Mouse (Mus musculus) heart, embryonic 13.5 days (tissue): ENCODE results near the gene Olfr870. TPM values are rescaled to one million over a fixed set of nuclear protein-coding genes. Genes with fewer than 3 reads are reported as not detected.
"Not testable (repeated sequence)": the region's sequence is repeated elsewhere in the genome, so short reads cannot be mapped to it uniquely, and the experiment has no call there.

Source experiments
- ATAC-seq: fragments of 200-750 bp; cut with Nextera tagmentation; 2 replicates; pipeline ENCODE4 v1.8.0; 2017; ENCODE audit warnings: moderate TSS enrichment; ENCODE audit not compliant: insufficient number of reproducible peaks, low FRiP score, low TSS enrichment; ENCODE audit errors: extremely low read depth
- H3K27ac ChIP-seq: fragments of 300-500 bp; sonication (generic); replicated peaks from 2 replicates; pipeline ENCODE4 v1.5.1; 2015; ENCODE audit warnings: moderate library complexity, mild to moderate bottlenecking, inconsistent platforms
- H3K27me3 ChIP-seq: fragments of 300-500 bp; sonication (generic); replicated peaks from 2 replicates; pipeline ENCODE4 v1.6.1; 2015; ENCODE audit warnings: mild to moderate bottlenecking, inconsistent platforms
- H3K36me3 ChIP-seq: fragments of 300-500 bp; sonication (generic); 2 replicates; pipeline ENCODE4 v1.6.1; 2015; ENCODE audit warnings: mild to moderate bottlenecking, inconsistent platforms
- H3K4me1 ChIP-seq: fragments of 300-500 bp; sonication (generic); 2 replicates; pipeline ENCODE4 v1.6.1; 2015; ENCODE audit warnings: inconsistent platforms
- H3K4me2 ChIP-seq: fragments of 300-500 bp; sonication (generic); 2 replicates; pipeline ENCODE4 v1.6.1; 2015; ENCODE audit warnings: inconsistent platforms, mild to moderate bottlenecking, moderate library complexity
- H3K4me3 ChIP-seq: fragments of 300-500 bp; sonication (generic); 2 replicates; pipeline ENCODE4 v1.5.1; 2015; ENCODE audit warnings: moderate library complexity, mild to moderate bottlenecking, inconsistent platforms
- H3K9ac ChIP-seq: fragments of 300-500 bp; sonication (generic); 2 replicates; pipeline ENCODE4 v1.6.1; 2015; ENCODE audit warnings: inconsistent platforms, mild to moderate bottlenecking, moderate library complexity
- H3K9me3 ChIP-seq: fragments of 300-500 bp; sonication (generic); 2 replicates; pipeline ENCODE4 v1.6.1; 2016; ENCODE audit warnings: inconsistent platforms
- WGBS: fragments of 180-500 bp; shearing (Covaris S2); methylation state at CpG from one replicate; pipeline ENCODE4 v1.1.7; 2015; ENCODE audit warnings: mixed read lengths; 5-methylcytosine and 5-hydroxymethylcytosine counted together
- polyA plus RNA-seq: library from polyadenylated mRNA; unstranded; fragments of >200 nt; fragmentation: Nextera tagmentation; extraction: Ambion mirVana; gene quantifications from 2 replicates; pipeline ENCODE4 v1.2.1, GENCODE M21; 2015

Olfr870 gene
- polyA plus RNA-seq: not detected in 2 replicates

- Histone ChIP-seq H3K9ac (no peak within 1 kb of the TSS), H3K4me3 (no peak within 1 kb of the TSS), H3K9me3 (peaks cover 8% of the 10 kb centered on the region; the same call in 1 of the 2 replicates), H3K36me3 (no peaks in the 10 kb centered on the region), H3K4me2 (no peak within 1 kb of the TSS), H3K4me1 (no peaks in the 10 kb centered on the region), H3K27ac (no peak within 1 kb of the TSS), H3K27me3 (no peaks in the 10 kb centered on the region)
- WGBS: 69% methylated on average over 2 of the region's 2 CpGs
- no peak for ATAC-seq
These were observed at the start of gene Olfr870 for GRCm38 (mm10) chr9:20173957-20174356. Gene Olfr870, minus strand, starts transcription at chr9:20174057.

- Histone ChIP-seq H3K27ac (no peak within 1 kb of the TSS), H3K4me2 (no peak within 1 kb of the TSS), H3K9me3 (peaks cover 20% of the 10 kb centered on the region; the same call in 1 of the 2 replicates), H3K36me3 (no peaks in the 10 kb centered on the region), H3K4me1 (no peaks in the 10 kb centered on the region), H3K27me3 (no peaks in the 10 kb centered on the region), H3K9ac (no peak within 1 kb of the TSS), H3K4me3 (no peak within 1 kb of the TSS)
- no peak for ATAC-seq
These were observed 38.0 kb upstream of the Olfr870 start, which contains the start of gene Olfr871 for GRCm38 (mm10) chr9:20211907-20212306. Gene Olfr871, plus strand, starts transcription at chr9:20212207.

GRCm38 (mm10) chr9:20211477-20211876, 37.6 kb upstream of the Olfr870 start:
- H3K27ac ChIP-seq: no peak overlapping the region
- no peaks in the 10 kb centered on the region for H3K27me3 ChIP-seq
- no peak overlapping the region for H3K4me2 ChIP-seq
- 51% methylated on average over 2 of the region's 2 CpGs for WGBS
- H3K4me1 ChIP-seq: no peaks in the 10 kb centered on the region
- H3K9me3 ChIP-seq: peaks cover 16% of the 10 kb centered on the region; the same call in 1 of the 2 replicates
- H3K36me3 ChIP-seq: no peaks in the 10 kb centered on the region
- no peak for ATAC-seq
- H3K4me3 ChIP-seq: no peak overlapping the region
- no peak overlapping the region for H3K9ac ChIP-seq

- no peak overlapping the region for H3K9ac ChIP-seq
- peaks cover 13% of the 10 kb centered on the region; the same call in 1 of the 2 replicates for H3K9me3 ChIP-seq
- WGBS: 29% methylated on average over 1 of the region's 1 CpGs
- no peak overlapping the region for H3K4me3 ChIP-seq
- ATAC-seq: no peak
- no peak overlapping the region for H3K27ac ChIP-seq
- no peak overlapping the region for H3K4me2 ChIP-seq
- no peaks in the 10 kb centered on the region for H3K36me3 ChIP-seq
- H3K4me1 ChIP-seq: no peaks in the 10 kb centered on the region
- no peaks in the 10 kb centered on the region for H3K27me3 ChIP-seq
These were observed 37.0 kb upstream of the Olfr870 start for GRCm38 (mm10) chr9:20210812-20211211.

GRCm38 (mm10) chr9:20203413-20203984, 29.6 kb upstream of the Olfr870 start:
- not testable (repeated sequence) for H3K27me3 ChIP-seq, H3K4me2 ChIP-seq, H3K4me1 ChIP-seq, H3K36me3 ChIP-seq, H3K4me3 ChIP-seq, ATAC-seq, H3K27ac ChIP-seq, H3K9ac ChIP-seq
- peaks cover 26% of the 10 kb centered on the region for H3K9me3 ChIP-seq
- 73% methylated on average over 7 of the region's 7 CpGs for WGBS

GRCm38 (mm10) chr9:20202131-20202530, 28.3 kb upstream of the Olfr870 start:
- Histone ChIP-seq H3K4me1 (no peaks in the 10 kb centered on the region), H3K27ac (no peak overlapping the region), H3K27me3 (no peaks in the 10 kb centered on the region), H3K9ac (no peak overlapping the region), H3K4me2 (no peak overlapping the region), H3K36me3 (no peaks in the 10 kb centered on the region), H3K4me3 (no peak overlapping the region), H3K9me3 (peaks cover 23% of the 10 kb centered on the region)
- ATAC-seq: no peak
- WGBS: 73% methylated on average over 1 of the region's 1 CpGs

- H3K4me3 ChIP-seq: no peak overlapping the region
- H3K36me3 ChIP-seq: no peaks in the 10 kb centered on the region
- ATAC-seq: no peak
- no peaks in the 10 kb centered on the region for H3K27me3 ChIP-seq
- H3K9ac ChIP-seq: no peak overlapping the region
- no peaks in the 10 kb centered on the region for H3K4me1 ChIP-seq
- H3K9me3 ChIP-seq: peaks cover 19% of the 10 kb centered on the region; the same call in 1 of the 2 replicates
- no peak overlapping the region for H3K4me2 ChIP-seq
- no peak overlapping the region for H3K27ac ChIP-seq
- 49% methylated on average over 5 of the region's 5 CpGs for WGBS
These were observed 5.6 kb upstream of the Olfr870 start for GRCm38 (mm10) chr9:20179463-20179862.

GRCm38 (mm10) chr9:20149706-20150105, 24.2 kb downstream of the Olfr870 start:
- WGBS: 71% methylated on average over 3 of the region's 3 CpGs
- ATAC-seq: no peak
- no peak overlapping the region for H3K27ac ChIP-seq
- no peak overlapping the region for H3K9ac ChIP-seq
- no peaks in the 10 kb centered on the region for H3K27me3 ChIP-seq
- H3K4me1 ChIP-seq: no peaks in the 10 kb centered on the region
- H3K9me3 ChIP-seq: peaks cover 36% of the 10 kb centered on the region
- no peak overlapping the region for H3K4me2 ChIP-seq
- H3K4me3 ChIP-seq: no peak overlapping the region
- no peaks in the 10 kb centered on the region for H3K36me3 ChIP-seq

- no peaks in the 10 kb centered on the region for H3K36me3 ChIP-seq
- no peaks in the 10 kb centered on the region for H3K27me3 ChIP-seq
- WGBS: 71% methylated on average over 2 of the region's 2 CpGs
- H3K4me3 ChIP-seq: no peak within 1 kb of the TSS
- H3K4me2 ChIP-seq: no peak within 1 kb of the TSS
- H3K27ac ChIP-seq: no peak within 1 kb of the TSS
- H3K4me1 ChIP-seq: no peaks in the 10 kb centered on the region
- no peak for ATAC-seq
- no peak within 1 kb of the TSS for H3K9ac ChIP-seq
- H3K9me3 ChIP-seq: 0 out of 2 replicates have a peak, but pooled peaks cover 7% of the 10 kb centered on the region
These were observed 45.1 kb downstream of the Olfr870 start, which contains the start of gene Olfr869 for GRCm38 (mm10) chr9:20128709-20129108. Gene Olfr869, plus strand, starts transcription at chr9:20129009.

Other genes starting within 250 kb of the Olfr870 start
- not detected in 2 replicates for gene Olfr866, start 146.0 kb downstream of the Olfr870 start, polyA plus RNA-seq
- gene Olfr867, start 116.5 kb downstream of the Olfr870 start, polyA plus RNA-seq: not detected in 2 replicates
- not detected in 2 replicates for gene Olfr868, start 75.4 kb downstream of the Olfr870 start, polyA plus RNA-seq
- not detected in 2 replicates for gene Olfr869, start 45.0 kb downstream of the Olfr870 start, polyA plus RNA-seq
- not detected in 2 replicates for gene Olfr871, start 38.1 kb upstream of the Olfr870 start, polyA plus RNA-seq
- not detected in 2 replicates for gene Olfr872, start 63.1 kb upstream of the Olfr870 start, polyA plus RNA-seq
- gene Olfr39, start 108.3 kb upstream of the Olfr870 start, polyA plus RNA-seq: not detected in 2 replicates
- gene Olfr873, start 124.5 kb upstream of the Olfr870 start, polyA plus RNA-seq: not detected in 2 replicates
- gene Olfr18, start 162.0 kb upstream of the Olfr870 start, polyA plus RNA-seq: not detected in 2 replicates
- gene Zfp560, start 211.1 kb upstream of the Olfr870 start, polyA plus RNA-seq: 29.7 and 30.5 TPM in 2 replicates